Mouse (Mus musculus) liver, embryonic 14.5 days (tissue): ENCODE measurements at regions not wholly inside any gene's neighbourhood (a gene's known extent, or its start where the extent isn't known, plus 50 kb on each side); places are given as distances from the start of the nearest gene placed in this dataset.

Source experiments
- ATAC-seq: fragments of 200-750 bp; cut with Nextera tagmentation; 2 replicates; pipeline ENCODE4 v1.8.0; 2017; ENCODE audit warnings: moderate number of reproducible peaks, mild to moderate bottlenecking, moderate library complexity; ENCODE audit not compliant: insufficient read depth
- DNase-seq, 3 experiments: peaks; one replicate each; pipeline ENCODE4 v3.0.0-alpha.2; 2012 to 2013; ENCODE audit warnings: low read depth in 3 of 3, low spot score in 3 of 3
- H3K27ac ChIP-seq: fragments of 300-500 bp; sonication (generic); 2 replicates; pipeline ENCODE4 v1.5.1; 2014; ENCODE audit warnings: moderate library complexity, mild to moderate bottlenecking, control low read depth, inconsistent platforms
- H3K27me3 ChIP-seq: fragments of 300-500 bp; sonication (generic); 2 replicates; pipeline ENCODE4 v1.6.1; 2014; ENCODE audit warnings: mild to moderate bottlenecking, low read length, moderate library complexity; ENCODE audit not compliant: control insufficient read depth, insufficient read depth
- H3K36me3 ChIP-seq: fragments of 300-500 bp; sonication (generic); replicated peaks from 2 replicates; pipeline ENCODE4 v1.6.1; 2014; ENCODE audit warnings: low read depth; ENCODE audit not compliant: control insufficient read depth, insufficient read depth
- H3K4me1 ChIP-seq, 2 experiments: fragments of 200-500 bp in 1 of 2; fragments of 300-500 bp in 1 of 2; sonication (generic) in 1 of 2; replicated peaks; 2 replicates each; pipeline ENCODE4 v1.6.1; 2012 to 2014; ENCODE audit warnings: antibody characterized with exemption in 1 of 2, inconsistent platforms in 1 of 2, low read length in 1 of 2; ENCODE audit not compliant: control insufficient read depth in 2 of 2, insufficient read depth in 2 of 2
- H3K4me2 ChIP-seq: fragments of 300-500 bp; sonication (generic); 2 replicates; pipeline ENCODE4 v1.6.1; 2014; ENCODE audit warnings: low read depth, mild to moderate bottlenecking, control low read depth, moderate library complexity
- H3K4me3 ChIP-seq, 2 experiments: fragments of 200-500 bp in 1 of 2; fragments of 300-500 bp in 1 of 2; sonication (generic) in 1 of 2; 2 replicates each; pipeline ENCODE4 v1.5.1; 2012 to 2014; ENCODE audit warnings: low read depth in 2 of 2, low read length in 2 of 2, mild to moderate bottlenecking in 2 of 2, control low read depth in 1 of 2, inconsistent platforms in 1 of 2, moderate library complexity in 1 of 2; ENCODE audit not compliant: insufficient read depth in 1 of 2
- H3K9ac ChIP-seq: fragments of 300-500 bp; sonication (generic); replicated peaks from 2 replicates; pipeline ENCODE4 v1.6.1; 2014; ENCODE audit warnings: mild to moderate bottlenecking, control low read depth, moderate library complexity
- H3K9me3 ChIP-seq: fragments of 300-500 bp; sonication (generic); 2 replicates; pipeline ENCODE4 v1.6.1; 2016; ENCODE audit warnings: low read length, mixed read lengths; ENCODE audit not compliant: control insufficient read depth
- CTCF ChIP-seq: IDR thresholded peaks from 2 replicates; pipeline ENCODE4 v1.5.1; 2016; ENCODE audit warnings: antibody characterized with exemption, low read depth, control low read depth
- EP300 ChIP-seq: IDR thresholded peaks from 2 replicates; pipeline ENCODE4 v1.6.1; 2016; ENCODE audit warnings: antibody characterized with exemption, low read depth
- WGBS: fragments of 180-500 bp; shearing (Covaris S2); extraction: QIAGEN DNeasy Blood & Tissue Kit; methylation state at CpG from one replicate; pipeline ENCODE4 v1.1.7; 2014; ENCODE audit not compliant: insufficient replicate concordance; 5-methylcytosine and 5-hydroxymethylcytosine counted together

DNA sequence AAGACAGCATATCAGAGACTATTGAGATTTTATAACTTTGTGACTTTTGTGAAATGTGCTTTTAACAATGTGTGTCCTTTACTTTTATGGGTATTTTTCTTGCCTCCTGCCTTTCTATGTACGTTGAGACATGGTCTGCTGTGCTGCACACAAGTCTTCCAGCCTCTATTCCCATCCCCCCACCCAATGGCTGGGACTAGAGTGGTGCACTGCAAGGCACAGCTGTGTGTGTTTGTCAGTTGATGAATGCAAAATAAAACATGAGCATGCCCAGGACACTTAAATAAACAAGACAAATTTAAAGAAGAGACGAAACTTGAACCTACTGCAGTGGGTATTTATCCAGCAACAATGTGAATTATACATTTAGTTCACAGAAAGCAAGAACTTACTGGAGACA lies 62.8 kb upstream of the Dph5 start:
- WGBS, result 58% methylated on average over 2 of the region's 2 CpGs
- Histone ChIP-seq H3K4me1 (peaks cover 0 to 10% of the 10 kb centered on the region in 2 experiments; a peak in 2 of 4 replicates), H3K27me3 (no peaks in the 10 kb centered on the region), H3K9ac (no peak overlapping the region), H3K36me3 (no peaks in the 10 kb centered on the region), H3K27ac (no peak overlapping the region), H3K4me3 (no peak overlapping the region), H3K4me2 (no peak overlapping the region), H3K9me3 (no peaks in the 10 kb centered on the region)
- ATAC-seq (no peak), DNase-seq (no peak)
- TF ChIP-seq CTCF (no peak), EP300 (no peak)

DNA sequence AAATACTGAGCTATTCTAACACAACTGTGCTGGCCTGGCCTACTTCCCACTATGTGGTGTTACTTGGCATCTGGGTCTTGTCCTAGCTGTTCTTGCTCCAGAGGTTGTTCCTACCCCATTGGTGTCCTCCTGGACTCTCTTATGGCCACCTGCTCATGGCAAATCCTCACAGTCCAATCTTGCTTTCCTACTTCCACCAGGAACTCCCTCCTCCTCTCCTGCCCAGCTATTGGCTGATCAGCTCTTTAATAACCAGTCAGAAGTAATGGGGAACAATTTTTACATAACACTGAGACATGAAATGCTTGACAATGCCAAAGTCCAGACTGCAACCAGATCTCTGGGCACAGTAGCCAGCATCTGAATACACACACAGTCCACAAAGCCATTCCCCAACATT lies 52.3 kb upstream of the Dph5 start:
- Histone ChIP-seq H3K36me3 (no peaks in the 10 kb centered on the region), H3K4me2 (no peak overlapping the region), H3K4me1 (no peaks in the 10 kb centered on the region), H3K9me3 (no peaks in the 10 kb centered on the region), H3K9ac (no peak overlapping the region), H3K4me3 (no peak overlapping the region), H3K27ac (no peak overlapping the region), H3K27me3 (no peaks in the 10 kb centered on the region)
- DNase-seq, result no peak
- no peak for ATAC-seq
- TF ChIP-seq EP300, result no peak
- TF ChIP-seq CTCF, result no peak

DNA sequence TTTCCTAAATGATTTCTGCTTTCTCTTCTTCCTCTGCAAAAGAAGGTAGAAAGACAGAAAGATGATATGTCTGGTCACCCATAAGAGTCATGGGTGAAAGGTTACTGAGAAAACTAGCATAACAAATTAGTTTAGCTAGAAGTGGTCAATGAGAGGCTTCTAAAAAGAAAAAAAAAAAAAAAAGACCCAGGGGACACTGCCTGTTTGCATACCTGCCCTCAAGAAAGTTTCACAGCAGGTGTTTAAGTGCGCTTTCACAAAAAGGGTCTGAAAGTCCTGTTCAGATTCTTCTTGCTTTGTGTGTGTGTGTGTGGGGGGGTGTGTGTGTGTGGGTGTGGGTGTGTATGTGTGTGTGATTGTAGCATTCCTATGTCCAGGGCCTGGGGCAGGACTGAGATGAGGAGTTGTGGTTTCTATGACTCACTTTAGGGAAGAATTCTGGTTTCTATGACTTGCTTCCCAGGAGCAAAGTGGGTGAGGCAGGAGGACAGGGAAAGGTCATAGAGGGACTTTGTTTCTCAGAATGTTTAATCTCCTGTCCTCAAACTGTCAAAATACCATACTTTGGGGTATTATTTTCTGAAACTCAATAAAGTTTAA lies 49.9 kb upstream of the Dph5 start:
- no peak for DNase-seq
- ATAC-seq, result no peak
- H3K36me3 ChIP-seq, result no peaks in the 10 kb centered on the region
- 72% methylated on average over 1 of the region's 1 CpGs for WGBS
- no peaks in the 10 kb centered on the region for H3K27me3 ChIP-seq
- H3K9ac ChIP-seq, result no peak overlapping the region
- H3K27ac ChIP-seq, result no peak overlapping the region
- no peak overlapping the region for H3K4me3 ChIP-seq
- TF ChIP-seq EP300 (no peak), CTCF (no peak)
- H3K9me3 ChIP-seq, result no peaks in the 10 kb centered on the region
- no peak overlapping the region for H3K4me2 ChIP-seq
- H3K4me1 ChIP-seq, result no peaks in the 10 kb centered on the region
